Mouse (Mus musculus) forebrain, embryonic 11.5 days (tissue): ENCODE data around the gene Dchs2. TPM values are rescaled to one million over a fixed set of nuclear protein-coding genes. Genes with fewer than 3 reads are reported as not detected.
A peak's percentile ranks its signal among the peaks of the same experiment; 100 is the strongest.
"Not testable (repeated sequence)": the region's sequence is repeated elsewhere in the genome, so short reads cannot be mapped to it uniquely, and the experiment has no call there.

Source experiments
- ATAC-seq: fragments of 200-750 bp; cut with Nextera tagmentation; replicated peaks from 2 replicates; pipeline ENCODE4 v1.8.0; 2017; ENCODE audit warnings: moderate TSS enrichment; ENCODE audit not compliant: low FRiP score
- DNase-seq: peaks from one replicate; pipeline ENCODE4 v3.0.0-alpha.2; 2017; ENCODE audit warnings: low spot score
- H3K27ac ChIP-seq: fragments of 300-500 bp; sonication (generic); 2 replicates; pipeline ENCODE4 v1.5.1; 2014; ENCODE audit warnings: low read depth, low read length
- H3K27me3 ChIP-seq: fragments of 300-500 bp; sonication (generic); 2 replicates; pipeline ENCODE4 v1.6.1; 2014; ENCODE audit warnings: mild to moderate bottlenecking, low read length, mixed read lengths; ENCODE audit not compliant: control insufficient read depth, insufficient read depth
- H3K36me3 ChIP-seq: fragments of 300-500 bp; sonication (generic); 2 replicates; pipeline ENCODE4 v1.6.1; 2014; ENCODE audit warnings: mild to moderate bottlenecking, low read length, moderate library complexity, mixed read lengths; ENCODE audit not compliant: control insufficient read depth, insufficient read depth
- H3K4me1 ChIP-seq: fragments of 300-500 bp; sonication (generic); replicated peaks from 2 replicates; pipeline ENCODE4 v1.6.1; 2014; ENCODE audit warnings: low read length, mixed read lengths; ENCODE audit not compliant: control insufficient read depth, insufficient read depth
- H3K4me2 ChIP-seq: fragments of 300-500 bp; sonication (generic); 2 replicates; pipeline ENCODE4 v1.6.1; 2014; ENCODE audit warnings: low read depth, mild to moderate bottlenecking, low read length, moderate library complexity, mixed read lengths; ENCODE audit not compliant: severe bottlenecking
- H3K4me3 ChIP-seq: fragments of 300-500 bp; sonication (generic); 2 replicates; pipeline ENCODE4 v1.5.1; 2014; ENCODE audit warnings: low read depth, low read length
- H3K9ac ChIP-seq: fragments of 300-500 bp; sonication (generic); 2 replicates; pipeline ENCODE4 v1.6.1; 2014; ENCODE audit warnings: low read length
- H3K9me3 ChIP-seq: fragments of 300-500 bp; sonication (generic); 2 replicates; pipeline ENCODE4 v1.6.1; 2016; ENCODE audit warnings: low read length, mixed read lengths; ENCODE audit not compliant: control insufficient read depth
- WGBS: fragments of 180-500 bp; shearing (Covaris S2); extraction: QIAGEN DNeasy Blood & Tissue Kit; methylation state at CpG from one replicate; pipeline ENCODE4 v1.1.7; 2014; 5-methylcytosine and 5-hydroxymethylcytosine counted together
- polyA plus RNA-seq: library from polyadenylated mRNA; unstranded; fragments of >200 nt; fragmentation: Nextera tagmentation; extraction: Ambion mirVana; gene quantifications from 2 replicates; pipeline ENCODE4 v1.2.1, GENCODE M21; 2014

The Dchs2 gene
- polyA plus RNA-seq, 1 experiment from 2014 or later = not detected

- DNase-seq (no peak), ATAC-seq (no peak)
- H3K4me2 ChIP-seq = no peak overlapping the region
- H3K9ac ChIP-seq = no peak overlapping the region
- H3K27ac ChIP-seq = no peak overlapping the region
- no peaks in the 10 kb centered on the region for H3K9me3 ChIP-seq
- WGBS = 49% methylated on average over 7 of the region's 7 CpGs
- H3K4me3 ChIP-seq = no peak overlapping the region
- peaks cover 5% of the 10 kb centered on the region; the same call in 1 of the 2 replicates for H3K27me3 ChIP-seq
- no peaks in the 10 kb centered on the region for H3K36me3 ChIP-seq
- no peaks in the 10 kb centered on the region for H3K4me1 ChIP-seq
Measured at GRCm38 (mm10) chr3:83111485-83112261, 16.1 kb upstream of the Dchs2 start.

- Histone ChIP-seq H3K4me2 (no peak overlapping the region), H3K36me3 (no peaks in the 10 kb centered on the region), H3K9ac (no peak overlapping the region), H3K4me3 (no peak overlapping the region), H3K4me1 (no peaks in the 10 kb centered on the region), H3K9me3 (no peaks in the 10 kb centered on the region), H3K27ac (no peak overlapping the region), H3K27me3 (peaks cover 5% of the 10 kb centered on the region; the same call in 1 of the 2 replicates)
- WGBS = 24% methylated on average over 3 of the region's 3 CpGs
- no peak for ATAC-seq
- DNase-seq = no peak
Measured at GRCm38 (mm10) chr3:83112869-83113268, 14.9 kb upstream of the Dchs2 start.

GRCm38 (mm10) chr3:83114946-83115345 lies 12.8 kb upstream of the Dchs2 start:
- ATAC-seq = no peak
- H3K4me1 ChIP-seq = no peaks in the 10 kb centered on the region

GRCm38 (mm10) chr3:83117592-83117991 lies 10.2 kb upstream of the Dchs2 start:
- H3K27ac ChIP-seq = no peak overlapping the region
- H3K9me3 ChIP-seq = no peaks in the 10 kb centered on the region
- 64% methylated on average over 10 of the region's 10 CpGs for WGBS
- no peak overlapping the region for H3K4me3 ChIP-seq
- DNase-seq (no peak), ATAC-seq (no peak)
- no peak overlapping the region for H3K4me2 ChIP-seq
- H3K36me3 ChIP-seq = no peaks in the 10 kb centered on the region
- H3K27me3 ChIP-seq = no peaks in the 10 kb centered on the region
- no peak overlapping the region for H3K9ac ChIP-seq
- H3K4me1 ChIP-seq = no peaks in the 10 kb centered on the region

More at GRCm38 (mm10) chr3:83114946-83115345, 12.8 kb upstream of the Dchs2 start:
- Histone ChIP-seq H3K27ac (no peak overlapping the region), H3K4me3 (no peak overlapping the region), H3K36me3 (no peaks in the 10 kb centered on the region), H3K9ac (no peak overlapping the region), H3K9me3 (no peaks in the 10 kb centered on the region), H3K4me2 (no peak overlapping the region), H3K27me3 (peaks cover 5% of the 10 kb centered on the region; the same call in 1 of the 2 replicates)
- no peak for DNase-seq
- WGBS = 71% methylated on average over 1 of the region's 1 CpGs

- H3K27ac ChIP-seq, H3K4me3 ChIP-seq, H3K9me3 ChIP-seq, H3K36me3 ChIP-seq, H3K4me2 ChIP-seq, ATAC-seq, H3K9ac ChIP-seq, DNase-seq: not testable (repeated sequence)
- 95% methylated on average over 9 of the region's 9 CpGs for WGBS
- peaks cover 11% of the 10 kb centered on the region for H3K4me1 ChIP-seq
- H3K27me3 ChIP-seq = peaks cover 34% of the 10 kb centered on the region
Measured at GRCm38 (mm10) chr3:83123945-83124344, 3.8 kb upstream of the Dchs2 start.

GRCm38 (mm10) chr3:83127088-83127725 lies 541 bp upstream of the Dchs2 start:
- peak; percentile 66 for ATAC-seq
- Histone ChIP-seq H3K27ac (no peak overlapping the region), H3K4me2 (peak overlapping the region; percentile 92), H3K9ac (peak overlapping the region; percentile 45), H3K9me3 (no peaks in the 10 kb centered on the region), H3K4me1 (peaks cover 14% of the 10 kb centered on the region), H3K27me3 (peaks cover 54% of the 10 kb centered on the region), H3K4me3 (peak overlapping the region; percentile 55), H3K36me3 (no peaks in the 10 kb centered on the region)
- WGBS = 2% methylated on average over 29 of the region's 37 CpGs
- peak; percentile 66 for DNase-seq

- Histone ChIP-seq H3K27me3 (peaks cover 54% of the 10 kb centered on the region), H3K4me1 (peaks cover 14% of the 10 kb centered on the region), H3K9me3 (no peaks in the 10 kb centered on the region), H3K9ac (no peak overlapping the region; the same call in 1 of the 2 replicates), H3K27ac (no peak overlapping the region), H3K4me3 (peak overlapping the region; percentile 55), H3K36me3 (no peaks in the 10 kb centered on the region), H3K4me2 (peak overlapping the region; percentile 92)
- ATAC-seq = peak; percentile 35; the same call in 1 of the 2 replicates
- under 1% methylated on average over 43 of the region's 43 CpGs for WGBS
- peak; percentile 74 for DNase-seq
Measured at GRCm38 (mm10) chr3:83128449-83128922, 738 bp downstream of the Dchs2 start.

GRCm38 (mm10) chr3:83129151-83129550 lies 1.4 kb downstream of the Dchs2 start:
- no peaks in the 10 kb centered on the region for H3K9me3 ChIP-seq
- DNase-seq (no peak), ATAC-seq (no peak)
- H3K36me3 ChIP-seq = no peaks in the 10 kb centered on the region
- peaks cover 54% of the 10 kb centered on the region for H3K27me3 ChIP-seq
- H3K4me1 ChIP-seq = peaks cover 14% of the 10 kb centered on the region
- peak overlapping the region; percentile 55 for H3K4me3 ChIP-seq
- WGBS = 2% methylated on average over 22 of the region's 22 CpGs
- H3K9ac ChIP-seq = no peak overlapping the region; the same call in 1 of the 2 replicates
- H3K27ac ChIP-seq = no peak overlapping the region
- peak overlapping the region; percentile 92 for H3K4me2 ChIP-seq
